Mouse (Mus musculus): ENCODE measurements around the gene Tfcp2. TPM values are rescaled to one million over a fixed set of nuclear protein-coding genes. Genes with fewer than 3 reads are reported as not detected.

Gene Tfcp2
- polyA plus RNA-seq, 1 experiment from 2014 or later = 22.5 TPM

- Histone ChIP-seq H3K9ac (no peak overlapping the region), H3K27me3 (replicated peaks) (no peaks in the 10 kb centered on the region), H3K9me3 (no peaks in the 10 kb centered on the region), H3K4me3 (replicated peaks) (no peak overlapping the region), H3K4me2 (no peak overlapping the region), H3K27ac (no peak overlapping the region), H3K36me3 (no peaks in the 10 kb centered on the region), H3K4me1 (no peaks in the 10 kb centered on the region)
- WGBS = 90% methylated on average over 16 of the region's 16 CpGs
- no peak for ATAC-seq (ENCODE audit: insufficient read depth, low FRiP score, low read depth)
Measured at GRCm38 (mm10) chr15:100585931-100586330, 34.1 kb upstream of the Tfcp2 start.

- Histone ChIP-seq H3K27ac (no peak overlapping the region), H3K9me3 (no peaks in the 10 kb centered on the region), H3K4me1 (no peaks in the 10 kb centered on the region), H3K4me2 (no peak overlapping the region), H3K4me3 (replicated peaks) (no peak overlapping the region), H3K36me3 (no peaks in the 10 kb centered on the region), H3K9ac (no peak overlapping the region), H3K27me3 (replicated peaks) (no peaks in the 10 kb centered on the region)
- 86% methylated on average over 10 of the region's 10 CpGs for WGBS
- ATAC-seq (ENCODE audit: insufficient read depth, low FRiP score, low read depth) = no peak
Measured at GRCm38 (mm10) chr15:100580108-100580507, 28.3 kb upstream of the Tfcp2 start.

- ATAC-seq (ENCODE audit: insufficient read depth, low FRiP score, low read depth) = no peak
- Histone ChIP-seq H3K36me3 (no peaks in the 10 kb centered on the region), H3K9me3 (no peaks in the 10 kb centered on the region), H3K27me3 (replicated peaks) (no peaks in the 10 kb centered on the region), H3K4me1 (peaks cover 6% of the 10 kb centered on the region; the same call in 1 of the 2 replicates), H3K9ac (no peak overlapping the region; the same call in 1 of the 2 replicates), H3K27ac (no peak overlapping the region), H3K4me2 (no peak overlapping the region), H3K4me3 (replicated peaks) (no peak overlapping the region)
- WGBS = 86% methylated on average over 16 of the region's 16 CpGs
Measured at GRCm38 (mm10) chr15:100577972-100578371, 26.2 kb upstream of the Tfcp2 start.

GRCm38 (mm10) chr15:100576810-100577209, 25.0 kb upstream of the Tfcp2 start:
- H3K4me3 ChIP-seq (replicated peaks) = no peak overlapping the region
- 79% methylated on average over 6 of the region's 6 CpGs for whole genome bisulfite sequencing
- no peaks in the 10 kb centered on the region for H3K36me3 ChIP-seq
- H3K27me3 ChIP-seq (replicated peaks) = no peaks in the 10 kb centered on the region
- no peak for ATAC-seq (ENCODE audit: insufficient read depth, low FRiP score, low read depth)
- H3K27ac ChIP-seq = no peak overlapping the region
- no peaks in the 10 kb centered on the region for H3K9me3 ChIP-seq
- peaks cover 6% of the 10 kb centered on the region; the same call in 1 of the 2 replicates for H3K4me1 ChIP-seq
- no peak overlapping the region for H3K4me2 ChIP-seq
- H3K9ac ChIP-seq = no peak overlapping the region

DNA sequence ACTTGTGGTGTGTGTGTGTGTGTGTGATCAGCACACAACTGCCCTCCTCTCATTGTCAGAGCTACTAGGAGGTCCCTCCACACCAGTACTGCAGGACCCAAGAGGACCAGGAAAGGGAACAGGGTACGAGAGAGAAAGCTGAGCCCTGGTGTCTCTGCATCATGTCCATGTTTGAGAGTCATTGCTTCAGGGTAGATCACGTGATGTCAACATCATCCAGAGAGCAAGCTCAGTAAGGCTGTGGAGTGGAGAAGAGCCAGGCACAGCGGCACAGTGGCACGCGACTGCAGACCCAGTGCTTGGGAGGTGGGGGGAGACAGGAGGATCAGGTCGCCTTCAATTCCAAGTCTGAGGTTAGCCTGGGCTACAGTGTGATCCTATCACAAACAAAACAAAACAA, 24.6 kb upstream of the Tfcp2 start:
- 85% methylated on average over 6 of the region's 6 CpGs for WGBS
- Histone ChIP-seq H3K4me3 (replicated peaks) (no peak overlapping the region), H3K27ac (no peak overlapping the region), H3K27me3 (replicated peaks) (no peaks in the 10 kb centered on the region), H3K4me2 (no peak overlapping the region), H3K36me3 (no peaks in the 10 kb centered on the region), H3K9ac (no peak overlapping the region), H3K9me3 (no peaks in the 10 kb centered on the region), H3K4me1 (peaks cover 6% of the 10 kb centered on the region; the same call in 1 of the 2 replicates)
- ATAC-seq (ENCODE audit: insufficient read depth, low FRiP score, low read depth) = no peak

DNA sequence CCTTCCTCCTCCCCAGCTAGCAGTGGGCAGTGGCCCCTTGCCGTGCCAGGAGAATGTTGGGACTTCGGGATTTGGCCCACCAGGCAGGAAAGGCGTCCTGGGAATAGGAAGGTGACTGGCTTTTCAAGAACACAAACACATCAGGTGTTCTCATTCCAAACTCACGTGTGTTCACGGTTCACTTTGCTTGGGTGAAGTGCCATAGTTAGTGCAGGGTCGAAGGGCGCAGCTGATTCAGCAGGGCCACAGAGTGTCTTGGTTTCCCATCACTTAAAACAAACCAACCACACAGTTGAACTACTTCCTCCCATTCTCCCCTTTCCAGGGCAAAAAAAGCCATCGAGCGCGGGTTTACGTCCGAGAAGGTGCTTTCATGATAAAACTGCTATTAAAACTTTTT, 23.6 kb upstream of the Tfcp2 start:
- no peak overlapping the region for H3K27ac ChIP-seq
- H3K4me3 ChIP-seq (replicated peaks) = no peak overlapping the region
- ATAC-seq (ENCODE audit: insufficient read depth, low FRiP score, low read depth) = no peak

GRCm38 (mm10) chr15:100574378-100574777, 22.6 kb upstream of the Tfcp2 start:
- Histone ChIP-seq H3K4me1 (peaks cover 6% of the 10 kb centered on the region; the same call in 1 of the 2 replicates), H3K4me2 (no peak overlapping the region), H3K4me3 (replicated peaks) (no peak overlapping the region), H3K9me3 (no peaks in the 10 kb centered on the region), H3K36me3 (no peaks in the 10 kb centered on the region), H3K9ac (no peak overlapping the region), H3K27me3 (replicated peaks) (no peaks in the 10 kb centered on the region), H3K27ac (no peak overlapping the region)
- ATAC-seq (ENCODE audit: insufficient read depth, low FRiP score, low read depth) = no peak
- WGBS = 72% methylated on average over 2 of the region's 2 CpGs

More for the DNA sequence above, 23.6 kb upstream of the Tfcp2 start:
- H3K36me3 ChIP-seq = no peaks in the 10 kb centered on the region
- peaks cover 6% of the 10 kb centered on the region; the same call in 1 of the 2 replicates for H3K4me1 ChIP-seq
- 84% methylated on average over 12 of the region's 12 CpGs for WGBS
- no peaks in the 10 kb centered on the region for H3K27me3 ChIP-seq (replicated peaks)
- no peaks in the 10 kb centered on the region for H3K9me3 ChIP-seq
- no peak overlapping the region for H3K4me2 ChIP-seq
- no peak overlapping the region for H3K9ac ChIP-seq

- H3K9me3 ChIP-seq = no peaks in the 10 kb centered on the region
- H3K36me3 ChIP-seq = no peaks in the 10 kb centered on the region
- 27% methylated on average over 6 of the region's 6 CpGs for WGBS
- H3K27ac ChIP-seq = no peak overlapping the region
- H3K4me3 ChIP-seq (replicated peaks) = no peak overlapping the region
- H3K4me2 ChIP-seq = no peak overlapping the region
- H3K9ac ChIP-seq = no peak overlapping the region
- ATAC-seq (ENCODE audit: insufficient read depth, low FRiP score, low read depth) = peak; percentile 35; the same call in 1 of the 2 replicates
- H3K27me3 ChIP-seq (replicated peaks) = no peaks in the 10 kb centered on the region
- H3K4me1 ChIP-seq = peaks cover 6% of the 10 kb centered on the region; the same call in 1 of the 2 replicates
Measured at GRCm38 (mm10) chr15:100573946-100574345, 22.1 kb upstream of the Tfcp2 start.

DNA sequence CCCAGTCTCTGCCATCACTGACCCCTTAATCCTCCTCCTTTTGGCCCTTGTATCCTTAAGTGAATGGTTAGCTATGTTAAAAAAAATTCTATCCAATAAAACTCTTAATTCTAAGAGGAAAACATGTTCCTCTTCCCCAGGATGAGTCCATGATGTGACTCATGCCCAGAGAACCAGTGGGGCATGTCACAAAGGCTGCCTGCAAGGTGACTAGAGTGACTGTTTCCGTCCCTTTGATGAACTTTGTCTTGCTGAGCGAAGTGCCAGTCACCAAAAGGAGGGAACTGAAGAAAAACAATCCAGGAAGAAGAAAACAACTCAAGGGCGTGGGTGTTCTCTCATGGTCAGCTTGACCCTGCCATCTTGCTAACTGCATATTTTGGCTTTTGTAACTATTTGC, 17.4 kb upstream of the Tfcp2 start:
- no peak for ATAC-seq (ENCODE audit: insufficient read depth, low FRiP score, low read depth)
- WGBS = 77% methylated on average over 3 of the region's 3 CpGs
- Histone ChIP-seq H3K27ac (no peak overlapping the region), H3K9me3 (no peaks in the 10 kb centered on the region), H3K4me2 (no peak overlapping the region), H3K36me3 (no peaks in the 10 kb centered on the region), H3K4me3 (replicated peaks) (no peak overlapping the region), H3K4me1 (peaks cover 6% of the 10 kb centered on the region; the same call in 1 of the 2 replicates), H3K9ac (no peak overlapping the region), H3K27me3 (replicated peaks) (no peaks in the 10 kb centered on the region)

- H3K27ac ChIP-seq = no peak overlapping the region
- no peaks in the 10 kb centered on the region for H3K4me1 ChIP-seq
- ATAC-seq (ENCODE audit: insufficient read depth, low FRiP score, low read depth) = no peak
- no peaks in the 10 kb centered on the region for H3K36me3 ChIP-seq
- 58% methylated on average over 2 of the region's 2 CpGs for WGBS
- H3K27me3 ChIP-seq (replicated peaks) = no peaks in the 10 kb centered on the region
- no peak overlapping the region for H3K9ac ChIP-seq
- H3K4me2 ChIP-seq = no peak overlapping the region
- no peak overlapping the region for H3K4me3 ChIP-seq (replicated peaks)
- H3K9me3 ChIP-seq = no peaks in the 10 kb centered on the region
Measured at GRCm38 (mm10) chr15:100566531-100566930, 14.7 kb upstream of the Tfcp2 start.

DNA sequence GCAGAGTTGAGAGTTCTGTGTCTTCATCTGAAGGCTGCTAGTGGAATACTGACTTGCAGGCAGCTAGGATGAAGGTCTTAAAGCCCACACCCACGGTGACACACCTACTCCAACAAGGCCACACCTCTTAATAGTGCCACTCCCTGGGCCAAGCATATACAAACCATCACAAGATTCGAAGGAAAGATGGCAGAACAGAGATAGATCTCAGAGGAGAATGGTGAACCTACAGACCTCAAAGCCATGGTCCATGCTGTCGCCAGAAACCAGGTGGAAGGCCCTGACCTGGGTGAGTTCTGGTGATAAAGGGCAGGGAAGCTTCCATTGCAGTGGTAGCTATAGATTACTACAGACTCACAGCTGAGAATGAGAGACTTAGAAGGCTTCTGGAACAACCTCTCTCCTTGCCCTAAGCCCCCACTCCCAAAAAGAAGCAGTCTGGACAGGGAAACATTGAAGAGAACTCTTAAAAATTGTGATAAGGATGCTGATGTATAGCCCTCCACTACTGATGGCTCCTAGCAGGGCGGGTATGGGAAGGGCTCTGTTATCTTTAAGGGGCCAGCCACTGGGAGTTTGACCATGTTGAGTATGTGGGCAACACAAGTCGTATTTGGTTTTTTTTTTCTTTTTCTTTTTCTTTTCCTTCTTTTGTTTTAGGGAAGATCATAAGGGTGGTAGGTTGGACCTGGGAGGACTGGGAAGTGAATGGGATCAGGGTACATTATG, 6.1 kb upstream of the Tfcp2 start:
- Histone ChIP-seq H3K27ac (no peak overlapping the region), H3K36me3 (no peaks in the 10 kb centered on the region), H3K4me3 (replicated peaks) (no peak overlapping the region), H3K4me1 (no peaks in the 10 kb centered on the region), H3K4me2 (no peak overlapping the region), H3K9ac (no peak overlapping the region), H3K27me3 (replicated peaks) (no peaks in the 10 kb centered on the region), H3K9me3 (no peaks in the 10 kb centered on the region)
- 71% methylated on average over 5 of the region's 5 CpGs for WGBS
- no peak; the same call in 1 of the 2 replicates for ATAC-seq (ENCODE audit: insufficient read depth, low FRiP score, low read depth)

DNA sequence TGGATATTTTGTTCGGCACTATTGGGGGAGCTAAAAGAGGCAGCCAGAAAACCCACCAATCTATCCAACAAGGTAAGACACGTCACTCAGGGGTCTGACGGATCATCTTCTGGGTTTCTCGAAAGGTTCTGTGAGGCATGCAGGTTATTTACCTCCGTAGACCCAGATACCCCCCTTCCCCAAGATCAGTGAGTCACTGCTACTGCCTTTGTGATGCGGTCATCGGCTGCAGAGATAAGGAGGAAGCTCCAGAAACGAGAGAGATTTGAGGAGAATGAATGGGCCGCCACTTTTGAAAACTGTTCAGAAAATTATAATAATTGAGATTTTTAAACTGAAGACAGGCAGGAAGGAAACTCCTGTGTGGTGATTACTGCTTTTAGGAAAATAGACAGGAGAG, 4.6 kb upstream of the Tfcp2 start:
- Histone ChIP-seq H3K4me2 (no peak overlapping the region), H3K36me3 (no peaks in the 10 kb centered on the region), H3K9ac (no peak overlapping the region), H3K27me3 (replicated peaks) (no peaks in the 10 kb centered on the region), H3K4me1 (no peaks in the 10 kb centered on the region), H3K9me3 (no peaks in the 10 kb centered on the region), H3K4me3 (replicated peaks) (no peak overlapping the region), H3K27ac (no peak overlapping the region)
- no peak for ATAC-seq (ENCODE audit: insufficient read depth, low FRiP score, low read depth)
- WGBS = 78% methylated on average over 9 of the region's 9 CpGs

Measured in stomach, embryonic 15.5 days (tissue).